Mouse (Mus musculus): ENCODE results near the gene 5430419D17Rik. TPM values are rescaled to one million over a fixed set of nuclear protein-coding genes. Genes with fewer than 3 reads are reported as not detected.

5430419D17Rik gene
- polyA plus RNA-seq, 1 experiment from 2014 or later, result not detected

DNA sequence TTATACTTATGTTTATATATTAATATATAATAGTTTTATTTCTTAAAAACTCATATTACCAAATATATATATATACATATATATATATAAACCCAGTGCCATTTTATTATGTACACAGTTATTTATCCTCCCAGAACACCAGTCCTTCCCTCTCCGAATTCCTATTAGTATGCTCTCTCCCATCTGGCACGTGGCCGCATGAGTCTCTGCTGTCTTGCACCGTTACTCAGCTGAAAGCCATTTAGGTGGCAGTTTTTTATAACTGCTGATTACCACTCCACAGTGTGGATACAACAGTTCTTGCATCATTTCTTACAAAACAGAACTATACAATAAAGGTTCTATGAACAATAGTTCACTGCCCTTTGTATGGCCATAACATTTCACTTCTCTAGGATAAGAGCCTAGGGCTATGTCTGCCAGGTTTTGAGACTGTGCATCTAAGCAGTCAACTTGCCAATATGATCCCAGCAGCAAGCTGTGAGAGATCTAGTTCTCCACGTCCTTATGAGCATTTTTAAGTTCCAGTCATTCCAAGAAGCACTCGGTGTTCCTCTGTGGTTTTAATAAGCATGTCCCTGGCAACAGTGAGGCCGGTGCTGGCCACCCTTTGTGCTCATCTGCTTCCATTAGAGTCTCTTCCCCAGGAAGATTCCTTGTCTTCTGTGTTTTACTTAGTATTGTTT is 171.8 kb downstream of the 5430419D17Rik start:
- Histone ChIP-seq H3K4me2 (ENCODE audit: low read depth, low read length) (no peak overlapping the region), H3K9ac (replicated peaks; ENCODE audit: low read length) (no peak overlapping the region), H3K27me3 (ENCODE audit: control insufficient read depth, insufficient read depth, low read length) (no peaks in the 10 kb centered on the region), H3K27ac (replicated peaks; ENCODE audit: low read depth, low read length) (no peak overlapping the region), H3K4me3 (ENCODE audit: low read depth, low read length) (no peak overlapping the region), H3K9me3 (replicated peaks; ENCODE audit: control insufficient read depth, low read length) (no peaks in the 10 kb centered on the region), H3K4me1 (ENCODE audit: control insufficient read depth, insufficient read depth, low read length) (no peaks in the 10 kb centered on the region), H3K36me3 (replicated peaks; ENCODE audit: control insufficient read depth, insufficient read depth, low read depth, low read length) (no peaks in the 10 kb centered on the region; the same call in 1 of the 2 replicates)
- DNase-seq (ENCODE audit: low spot score) (no peak), ATAC-seq (replicated peaks; ENCODE audit: insufficient number of reproducible peaks, low FRiP score, low TSS enrichment, low read depth) (no peak)
- WGBS, result 86% methylated on average over 7 of the region's 7 CpGs

Other genes starting within 250 kb of the 5430419D17Rik start
- gene Htra1, start 238.3 kb upstream of the 5430419D17Rik start, polyA plus RNA-seq (2014; fragmentation: Nextera tagmentation; extraction: Ambion mirVana), result 6.7 and 8.3 TPM in 2 replicates
- not detected in 2 replicates for gene Dmbt1, start 142.3 kb upstream of the 5430419D17Rik start, polyA plus RNA-seq (2014; fragmentation: Nextera tagmentation; extraction: Ambion mirVana)
- not detected in 2 replicates for gene 4933402N03Rik, start 28.1 kb upstream of the 5430419D17Rik start, polyA plus RNA-seq (2014; fragmentation: Nextera tagmentation; extraction: Ambion mirVana)
- not detected in 2 replicates for gene Cuzd1, start 147.9 kb downstream of the 5430419D17Rik start, polyA plus RNA-seq (2014; fragmentation: Nextera tagmentation; extraction: Ambion mirVana)
- not detected in 2 replicates for gene Fam24b, start 155.1 kb downstream of the 5430419D17Rik start, polyA plus RNA-seq (2014; fragmentation: Nextera tagmentation; extraction: Ambion mirVana)
- not detected in 2 replicates for gene Fam24a, start 159.5 kb downstream of the 5430419D17Rik start, polyA plus RNA-seq (2014; fragmentation: Nextera tagmentation; extraction: Ambion mirVana)
- 23.9 and 24.2 TPM in 2 replicates for gene 2310057M21Rik, start 188.4 kb downstream of the 5430419D17Rik start, polyA plus RNA-seq (2014; fragmentation: Nextera tagmentation; extraction: Ambion mirVana)
- gene Pstk, start 196.7 kb downstream of the 5430419D17Rik start, polyA plus RNA-seq (2014; fragmentation: Nextera tagmentation; extraction: Ambion mirVana), result 66.6 and 70.0 TPM in 2 replicates
- 25.2 and 32.2 TPM in 2 replicates for gene Ikzf5, start 236.1 kb downstream of the 5430419D17Rik start, polyA plus RNA-seq (2014; fragmentation: Nextera tagmentation; extraction: Ambion mirVana)
- gene Acadsb, start 236.2 kb downstream of the 5430419D17Rik start, polyA plus RNA-seq (2014; fragmentation: Nextera tagmentation; extraction: Ambion mirVana), result 104 and 113 TPM in 2 replicates